In genomic region chr2:25182664-25183063, GRCm38 (mm10) we compare ENCODE assay signal across 8 mouse cellular contexts. TPM values are rescaled to one million over a fixed set of nuclear protein-coding genes. Genes with fewer than 3 reads are reported as not detected.
DNase-seq lines count a peak whose midpoint lies in the region; ATAC-seq lines count a peak whose summit lies in the region.

No protein-coding gene starts in this region.

- peak overlapping the region; percentile 51; the same call in 1 of the 2 replicates for H3K9ac ChIP-seq in embryonic facial prominence, embryonic 13.5 days
- H3K9ac ChIP-seq in intestine, embryonic 14.5 days (ENCODE audit: low read length), result no peak overlapping the region
- no peak overlapping the region; the same call in 1 of the 2 replicates for H3K9ac ChIP-seq in neural tube, embryonic 14.5 days (replicated peaks; ENCODE audit: low read depth, low read length)

- H3K4me2 ChIP-seq in embryonic facial prominence, embryonic 13.5 days, result peak overlapping the region; percentile 87
- peak overlapping the region; percentile 74 for H3K4me2 ChIP-seq in intestine, embryonic 14.5 days (ENCODE audit: low read length)
- peak overlapping the region; percentile 82 for H3K4me2 ChIP-seq in neural tube, embryonic 14.5 days (ENCODE audit: low read depth, low read length)

- H3K4me1 ChIP-seq in embryonic facial prominence, embryonic 13.5 days, result peaks cover 36% of the 10 kb centered on the region
- H3K4me1 ChIP-seq in intestine, embryonic 14.5 days (replicated peaks; ENCODE audit: control insufficient read depth, insufficient read depth, low read length), result peaks cover 23% of the 10 kb centered on the region
- peaks cover 10% of the 10 kb centered on the region for H3K4me1 ChIP-seq in neural tube, embryonic 14.5 days (ENCODE audit: control insufficient read depth, insufficient read depth, low read length)

- H3K36me3 ChIP-seq in embryonic facial prominence, embryonic 13.5 days, result no peaks in the 10 kb centered on the region
- no peaks in the 10 kb centered on the region for H3K36me3 ChIP-seq in intestine, embryonic 14.5 days (ENCODE audit: control insufficient read depth, insufficient read depth, low read length)
- H3K36me3 ChIP-seq in neural tube, embryonic 14.5 days (ENCODE audit: control insufficient read depth, insufficient read depth, low read length), result no peaks in the 10 kb centered on the region

- DNase-seq in layer of hippocampus, adult 9-11 months, result peak; percentile 41
- DNase-seq in layer of hippocampus, postnatal 10 days (ENCODE audit: low spot score in 2 of 2), result no peak
- no peak for DNase-seq in intestine, embryonic 14.5 days (ENCODE audit: low spot score)
- DNase-seq in cerebellum, postnatal 25 days, result no peak
- no peak for DNase-seq in urinary bladder, adult 2 months (ENCODE audit: low spot score)
- DNase-seq in thymus, postnatal 10 days (ENCODE audit: low spot score in 2 of 2), result no peak

- ATAC-seq in embryonic facial prominence, embryonic 13.5 days (ENCODE audit: insufficient number of reproducible peaks, insufficient read depth, low FRiP score, low TSS enrichment, low read depth), result no peak
- no peak for ATAC-seq in intestine, embryonic 14.5 days (replicated peaks; ENCODE audit: low FRiP score, low TSS enrichment, low read depth)
- ATAC-seq in neural tube, embryonic 14.5 days (ENCODE audit: low read depth), result no peak

- H3K9me3 ChIP-seq in embryonic facial prominence, embryonic 13.5 days, result no peaks in the 10 kb centered on the region
- no peaks in the 10 kb centered on the region for H3K9me3 ChIP-seq in intestine, embryonic 14.5 days (ENCODE audit: control insufficient read depth, low read length)
- H3K9me3 ChIP-seq in neural tube, embryonic 14.5 days (ENCODE audit: control insufficient read depth, low read length), result no peaks in the 10 kb centered on the region

- no peak overlapping the region for H3K27ac ChIP-seq in embryonic facial prominence, embryonic 13.5 days
- no peak overlapping the region for H3K27ac ChIP-seq in intestine, embryonic 14.5 days (ENCODE audit: low read depth)
- H3K27ac ChIP-seq in neural tube, embryonic 14.5 days (ENCODE audit: low read depth, low read length), result 0 out of 2 replicates have a peak overlapping the region, but pooled peaks have one; percentile 30

- H3K4me3 ChIP-seq in embryonic facial prominence, embryonic 13.5 days, result peak overlapping the region; percentile 58
- peak overlapping the region; percentile 54 for H3K4me3 ChIP-seq in intestine, embryonic 14.5 days (ENCODE audit: low read depth, low read length)
- peak overlapping the region; percentile 63 for H3K4me3 ChIP-seq in neural tube, embryonic 14.5 days (ENCODE audit: low read depth, low read length)

- peaks cover 94% of the 10 kb centered on the region for H3K27me3 ChIP-seq in embryonic facial prominence, embryonic 13.5 days
- peaks cover 77% of the 10 kb centered on the region for H3K27me3 ChIP-seq in intestine, embryonic 14.5 days (replicated peaks; ENCODE audit: control insufficient read depth, insufficient read depth, low read length)
- no peaks in the 10 kb centered on the region for H3K27me3 ChIP-seq in neural tube, embryonic 14.5 days (ENCODE audit: control insufficient read depth, insufficient read depth, low read length)

- 28% methylated on average over 6 of the region's 6 CpGs for WGBS in embryonic facial prominence, embryonic 13.5 days
- 34% methylated on average over 6 of the region's 6 CpGs for WGBS in intestine, embryonic 14.5 days
- WGBS in neural tube, embryonic 14.5 days, result 5% methylated on average over 6 of the region's 6 CpGs

RNA-seq across cellular contexts. Expression of gene Nrarp, which starts 2.1 kb away (rescaled TPM):
- total RNA-seq in layer of hippocampus, postnatal 10 days (2021), result 10 to 100 TPM; 43.0 to 50.3 TPM
- 15.0 and 16.7 TPM in 2 replicates for polyA plus RNA-seq in embryonic facial prominence, embryonic 13.5 days (2015; fragmentation: Nextera tagmentation; extraction: Ambion mirVana)
- polyA plus RNA-seq in intestine, embryonic 14.5 days (2014; fragmentation: Nextera tagmentation; extraction: Ambion mirVana), result 8.2 and 13.2 TPM in 2 replicates
- 10.7 and 15.1 TPM in 2 replicates for polyA plus RNA-seq in neural tube, embryonic 14.5 days (2014; fragmentation: Nextera tagmentation; extraction: Ambion mirVana)
- 50.1 and 60.0 TPM in 2 replicates for polyA plus RNA-seq in urinary bladder, adult 2 months (2012; rRNA removed)

RNA-seq across cellular contexts. Expression of gene Tor4a, which starts 14.0 kb away (rescaled TPM):
- total RNA-seq in layer of hippocampus, postnatal 10 days (2021), result 1 to 10 TPM; 1.8 to 2.4 TPM
- 5.1 and 6.1 TPM in 2 replicates for polyA plus RNA-seq in embryonic facial prominence, embryonic 13.5 days (2015; fragmentation: Nextera tagmentation; extraction: Ambion mirVana)
- polyA plus RNA-seq in intestine, embryonic 14.5 days (2014; fragmentation: Nextera tagmentation; extraction: Ambion mirVana), result 14.4 and 18.1 TPM in 2 replicates
- 0.88 and 1.4 TPM in 2 replicates for polyA plus RNA-seq in neural tube, embryonic 14.5 days (2014; fragmentation: Nextera tagmentation; extraction: Ambion mirVana)
- 22.6 and 25.3 TPM in 2 replicates for polyA plus RNA-seq in urinary bladder, adult 2 months (2012; rRNA removed)

RNA-seq across cellular contexts. Expression of gene Nelfb, which starts 28.6 kb away (rescaled TPM):
- 10 to 100 TPM; 50.6 to 59.3 TPM for total RNA-seq in layer of hippocampus, postnatal 10 days (2021)
- 110 and 114 TPM in 2 replicates for polyA plus RNA-seq in embryonic facial prominence, embryonic 13.5 days (2015; fragmentation: Nextera tagmentation; extraction: Ambion mirVana)
- 99.1 and 107 TPM in 2 replicates for polyA plus RNA-seq in intestine, embryonic 14.5 days (2014; fragmentation: Nextera tagmentation; extraction: Ambion mirVana)
- polyA plus RNA-seq in neural tube, embryonic 14.5 days (2014; fragmentation: Nextera tagmentation; extraction: Ambion mirVana), result 74.7 and 86.2 TPM in 2 replicates
- polyA plus RNA-seq in urinary bladder, adult 2 months (2012; rRNA removed), result 55.4 and 60.6 TPM in 2 replicates

RNA-seq across cellular contexts. Expression of gene Stpg3, which starts 31.8 kb away (rescaled TPM):
- not detected for total RNA-seq in layer of hippocampus, postnatal 10 days (2021)
- 0.15 TPM in 1 of 2 replicates, not detected in the other for polyA plus RNA-seq in embryonic facial prominence, embryonic 13.5 days (2015; fragmentation: Nextera tagmentation; extraction: Ambion mirVana)
- 0.18 TPM in 1 of 2 replicates, not detected in the other for polyA plus RNA-seq in intestine, embryonic 14.5 days (2014; fragmentation: Nextera tagmentation; extraction: Ambion mirVana)
- polyA plus RNA-seq in neural tube, embryonic 14.5 days (2014; fragmentation: Nextera tagmentation; extraction: Ambion mirVana), result not detected in 2 replicates
- not detected in 2 replicates for polyA plus RNA-seq in urinary bladder, adult 2 months (2012; rRNA removed)

RNA-seq across cellular contexts. Expression of gene Fam166a, which starts 35.9 kb away (rescaled TPM):
- not detected for total RNA-seq in layer of hippocampus, postnatal 10 days (2021)
- not detected in 2 replicates for polyA plus RNA-seq in embryonic facial prominence, embryonic 13.5 days (2015; fragmentation: Nextera tagmentation; extraction: Ambion mirVana)
- 0.51 TPM in 1 of 2 replicates, not detected in the other for polyA plus RNA-seq in intestine, embryonic 14.5 days (2014; fragmentation: Nextera tagmentation; extraction: Ambion mirVana)
- polyA plus RNA-seq in neural tube, embryonic 14.5 days (2014; fragmentation: Nextera tagmentation; extraction: Ambion mirVana), result 0.91 TPM in 1 of 2 replicates, not detected in the other
- 0.08 and 0.10 TPM in 2 replicates for polyA plus RNA-seq in urinary bladder, adult 2 months (2012; rRNA removed)
